Mouse (Mus musculus) heart, embryonic 14.5 days (tissue): ENCODE measurements around the gene Proz. TPM values are rescaled to one million over a fixed set of nuclear protein-coding genes. Genes with fewer than 3 reads are reported as not detected.
A peak's percentile ranks its signal among the peaks of the same experiment; 100 is the strongest.
"Not testable (repeated sequence)": the region's sequence is repeated elsewhere in the genome, so short reads cannot be mapped to it uniquely, and the experiment has no call there.

Experiments
- ATAC-seq: fragments of 200-750 bp; cut with Nextera tagmentation; 2 replicates; pipeline ENCODE4 v1.8.0; 2017; ENCODE audit warnings: low read depth, moderate TSS enrichment; ENCODE audit not compliant: insufficient number of reproducible peaks, insufficient read depth, low FRiP score
- H3K27ac ChIP-seq, 2 experiments: fragments of 200-500 bp in 1 of 2; fragments of 300-500 bp in 1 of 2; sonication (generic) in 1 of 2; replicated peaks in 1 of 2; 2 replicates each; pipeline ENCODE4 v1.5.1; 2012 to 2014; ENCODE audit warnings: low read depth in 2 of 2, low read length in 2 of 2, control low read depth in 1 of 2, mild to moderate bottlenecking in 1 of 2, mixed read lengths in 1 of 2; ENCODE audit not compliant: control insufficient read depth in 1 of 2, insufficient read depth in 1 of 2
- H3K27me3 ChIP-seq: fragments of 300-500 bp; sonication (generic); 2 replicates; pipeline ENCODE4 v1.6.1; 2014; ENCODE audit warnings: mild to moderate bottlenecking, low read length, control low read depth; ENCODE audit not compliant: control insufficient read depth, insufficient read depth
- H3K36me3 ChIP-seq: fragments of 300-500 bp; sonication (generic); 2 replicates; pipeline ENCODE4 v1.6.1; 2014; ENCODE audit warnings: mild to moderate bottlenecking, control low read depth, low read length, mixed read lengths; ENCODE audit not compliant: control insufficient read depth, insufficient read depth
- H3K4me1 ChIP-seq, 2 experiments: fragments of 200-500 bp in 1 of 2; fragments of 300-500 bp in 1 of 2; sonication (generic) in 1 of 2; 2 replicates each; pipeline ENCODE4 v1.6.1; 2012 to 2014; ENCODE audit warnings: low read length in 2 of 2, control low read depth in 1 of 2, mixed read lengths in 1 of 2; ENCODE audit not compliant: control insufficient read depth in 2 of 2, insufficient read depth in 2 of 2
- H3K4me2 ChIP-seq: fragments of 300-500 bp; sonication (generic); 2 replicates; pipeline ENCODE4 v1.6.1; 2014; ENCODE audit warnings: mild to moderate bottlenecking, low read length
- H3K4me3 ChIP-seq, 2 experiments: fragments of 200-500 bp in 1 of 2; fragments of 300-500 bp in 1 of 2; sonication (generic) in 1 of 2; 2 replicates each; pipeline ENCODE4 v1.5.1; 2012 to 2014; ENCODE audit warnings: low read length in 2 of 2, mild to moderate bottlenecking in 2 of 2, control low read depth in 1 of 2, low read depth in 1 of 2, moderate library complexity in 1 of 2; ENCODE audit not compliant: control insufficient read depth in 1 of 2, insufficient read depth in 1 of 2
- H3K9ac ChIP-seq: fragments of 300-500 bp; sonication (generic); 2 replicates; pipeline ENCODE4 v1.6.1; 2014; ENCODE audit warnings: mild to moderate bottlenecking, low read length
- H3K9me3 ChIP-seq: fragments of 300-500 bp; sonication (generic); 2 replicates; pipeline ENCODE4 v1.6.1; 2016; ENCODE audit warnings: low read length, control low read depth; ENCODE audit not compliant: control insufficient read depth
- WGBS: fragments of 180-500 bp; shearing (Covaris S2); extraction: QIAGEN DNeasy Blood & Tissue Kit; methylation state at CpG from one replicate; pipeline ENCODE4 v1.1.7; 2014; 5-methylcytosine and 5-hydroxymethylcytosine counted together
- polyA plus RNA-seq: library from polyadenylated mRNA; unstranded; fragments of >200 nt; fragmentation: Nextera tagmentation; extraction: Ambion mirVana; gene quantifications from 2 replicates; pipeline ENCODE4 v1.2.1, GENCODE M21; 2014

Gene Proz
- polyA plus RNA-seq, 1 experiment from 2014 or later: 0.54 TPM

GRCm38 (mm10) chr8:13073255-13073654 is 12.5 kb downstream of the Proz start:
- 90% methylated on average over 11 of the region's 11 CpGs for WGBS

GRCm38 (mm10) chr8:13075044-13075443 is 14.3 kb downstream of the Proz start:
- Histone ChIP-seq H3K27me3 (no peaks in the 10 kb centered on the region), H3K4me1 (no peaks in the 10 kb centered on the region), H3K4me3 (no peak overlapping the region), H3K9me3 (no peaks in the 10 kb centered on the region), H3K9ac (no peak overlapping the region), H3K27ac (no peak overlapping the region), H3K36me3 (peaks cover 73% of the 10 kb centered on the region), H3K4me2 (no peak overlapping the region)
- no peak for ATAC-seq
- 90% methylated on average over 8 of the region's 8 CpGs for WGBS

More at GRCm38 (mm10) chr8:13073255-13073654, 12.5 kb downstream of the Proz start:
- no peak overlapping the region for H3K4me2 ChIP-seq
- peaks cover 55% of the 10 kb centered on the region for H3K36me3 ChIP-seq
- H3K9ac ChIP-seq: no peak overlapping the region
- H3K27me3 ChIP-seq: no peaks in the 10 kb centered on the region
- no peak overlapping the region for H3K4me3 ChIP-seq
- no peak for ATAC-seq
- no peaks in the 10 kb centered on the region for H3K9me3 ChIP-seq
- H3K4me1 ChIP-seq: no peaks in the 10 kb centered on the region
- H3K27ac ChIP-seq: no peak overlapping the region

- H3K9me3 ChIP-seq, H3K4me1 ChIP-seq, H3K4me2 ChIP-seq, H3K4me3 ChIP-seq, H3K27me3 ChIP-seq, H3K9ac ChIP-seq, H3K27ac ChIP-seq, ATAC-seq: not testable (repeated sequence)
- peaks cover 78% of the 10 kb centered on the region for H3K36me3 ChIP-seq
- 97% methylated on average over 1 of the region's 1 CpGs for WGBS
Observed at GRCm38 (mm10) chr8:13075579-13075978, 14.9 kb downstream of the Proz start.

DNA sequence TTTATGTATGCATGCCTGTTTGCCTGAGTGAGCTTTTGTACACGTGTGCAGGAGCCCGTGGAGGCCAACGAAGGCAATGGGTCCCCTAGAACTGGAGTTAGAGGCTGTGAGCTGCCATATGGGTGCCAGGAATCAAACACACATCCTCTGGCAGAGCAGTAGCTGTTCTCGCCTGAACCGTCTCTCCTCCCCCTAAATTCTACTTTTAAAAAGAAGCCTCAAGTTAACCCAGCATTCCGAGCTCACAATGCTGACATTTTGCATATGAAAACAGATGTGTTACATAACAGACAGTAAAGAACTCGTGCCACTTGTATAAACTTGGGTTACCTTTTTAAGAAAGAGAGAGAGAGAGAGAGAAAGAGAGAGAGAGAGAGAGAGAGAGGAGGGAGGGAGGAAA is 16.8 kb downstream of the Proz start:
- no peak overlapping the region for H3K27ac ChIP-seq
- WGBS: 87% methylated on average over 7 of the region's 7 CpGs
- ATAC-seq: no peak
- peaks cover 97% of the 10 kb centered on the region for H3K36me3 ChIP-seq
- H3K27me3 ChIP-seq: no peaks in the 10 kb centered on the region
- H3K4me1 ChIP-seq: no peaks in the 10 kb centered on the region
- no peak overlapping the region for H3K4me3 ChIP-seq
- H3K9ac ChIP-seq: no peak overlapping the region
- no peaks in the 10 kb centered on the region for H3K9me3 ChIP-seq
- H3K4me2 ChIP-seq: no peak overlapping the region

DNA sequence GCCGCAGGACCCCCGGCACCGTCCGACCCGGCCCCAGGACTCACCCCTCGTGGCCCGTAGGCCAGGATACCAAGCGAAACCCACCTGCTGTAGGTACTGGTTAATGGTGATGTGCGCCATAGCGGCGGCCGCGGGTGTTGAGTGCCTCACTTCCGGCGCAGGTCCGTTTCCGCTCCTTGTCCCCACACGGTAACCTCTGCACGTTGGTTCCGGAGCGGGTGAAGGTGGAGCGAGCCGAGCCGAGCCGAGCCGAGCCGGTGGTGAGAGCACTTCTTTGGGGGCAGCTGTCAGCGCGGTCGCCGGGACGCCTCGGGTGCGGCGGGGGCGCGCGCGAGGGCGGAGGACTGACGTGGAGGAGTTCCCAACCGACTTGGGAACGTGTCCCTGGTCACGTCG is 44.0 kb downstream of the Proz start:
- under 1% methylated on average over 44 of the region's 45 CpGs for WGBS
- Histone ChIP-seq H3K4me2 (peak overlapping the region; percentile 92), H3K9ac (peak overlapping the region; percentile 88), H3K4me3 (peak overlapping the region; percentile 82 to 84), H3K4me1 (peaks cover 12 to 26% of the 10 kb centered on the region in 2 experiments), H3K27ac (peak overlapping the region; percentile 94 to 95), H3K36me3 (peaks cover 17% of the 10 kb centered on the region), H3K9me3 (no peaks in the 10 kb centered on the region), H3K27me3 (no peaks in the 10 kb centered on the region)
- ATAC-seq: peak; percentile 65

GRCm38 (mm10) chr8:13105087-13105881 is 44.6 kb downstream of the Proz start, which contains the start of the genes Pcid2 and Cul4a:
TSS of gene Pcid2 (minus strand) at chr8:13105459.
TSS of gene Cul4a (plus strand) at chr8:13105621.
- Histone ChIP-seq H3K27me3 (no peaks in the 10 kb centered on the region), H3K9ac (peak within 1 kb of the TSS; percentile 97), H3K9me3 (no peaks in the 10 kb centered on the region), H3K4me1 (peaks cover 12 to 26% of the 10 kb centered on the region in 2 experiments), H3K4me3 (peak within 1 kb of the TSS; percentile 82 to 86), H3K27ac (peak within 1 kb of the TSS; percentile 94 to 95), H3K4me2 (peak within 1 kb of the TSS; percentile 92), H3K36me3 (peaks cover 13% of the 10 kb centered on the region; the same call in 1 of the 2 replicates)
- ATAC-seq: peak; percentile 96
- under 1% methylated on average over 73 of the region's 87 CpGs for WGBS

DNA sequence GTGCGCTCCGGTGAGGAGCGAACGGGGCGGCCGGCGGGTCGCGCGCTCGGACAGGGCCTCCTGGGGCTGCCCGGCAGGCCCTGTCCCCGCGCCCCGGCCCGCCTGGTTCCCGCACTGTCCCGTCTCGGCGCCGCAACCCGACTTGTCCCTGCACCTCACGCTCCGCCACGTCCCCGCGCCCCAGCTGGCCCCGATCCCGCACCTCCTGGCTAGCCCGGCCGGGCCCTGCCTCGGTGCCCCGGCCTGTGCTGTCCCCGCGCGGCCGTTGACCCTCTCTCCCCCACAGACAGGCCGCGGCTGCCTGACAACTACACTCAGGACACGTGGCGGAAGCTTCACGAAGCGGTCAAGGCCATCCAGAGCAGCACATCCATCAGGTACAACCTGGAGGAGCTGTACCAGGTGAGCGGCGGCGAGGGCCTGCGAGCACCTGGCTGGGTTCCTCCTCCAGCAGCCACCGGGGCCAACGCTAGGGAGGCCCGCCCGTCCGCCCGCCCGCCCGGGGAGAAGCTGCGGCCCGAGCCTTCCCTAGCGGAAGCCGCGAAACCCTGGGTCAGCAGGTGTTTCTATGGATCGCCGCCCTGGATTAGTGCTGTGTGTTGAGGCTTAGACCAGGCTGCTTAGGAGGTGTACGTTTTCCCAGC is 45.3 kb downstream of the Proz start:
- H3K4me1 ChIP-seq: peaks cover 12 to 26% of the 10 kb centered on the region in 2 experiments
- peak overlapping the region; percentile 82 to 86 for H3K4me3 ChIP-seq
- H3K27me3 ChIP-seq: no peaks in the 10 kb centered on the region
- WGBS: under 1% methylated on average over 62 of the region's 63 CpGs
- peaks cover 13% of the 10 kb centered on the region; the same call in 1 of the 2 replicates for H3K36me3 ChIP-seq
- peak; percentile 38 for ATAC-seq
- peak overlapping the region; percentile 60 to 90; a peak in 3 of 4 replicates for H3K27ac ChIP-seq
- H3K4me2 ChIP-seq: peak overlapping the region; percentile 92
- no peaks in the 10 kb centered on the region for H3K9me3 ChIP-seq
- peak overlapping the region; percentile 97 for H3K9ac ChIP-seq
